Mouse (Mus musculus) megakaryocyte-erythroid progenitor cell, adult 5-6 weeks (primary cell): ENCODE measurements around the gene Hexim1. TPM values are rescaled to one million over a fixed set of nuclear protein-coding genes. Genes with fewer than 3 reads are reported as not detected.
A peak's percentile ranks its signal among the peaks of the same experiment; 100 is the strongest.

Experiments used
- ATAC-seq: replicated peaks from 2 replicates; pipeline ENCODE4 v1.8.0; 2016; ENCODE audit warnings: mild to moderate bottlenecking, inconsistent platforms; ENCODE audit not compliant: severe bottlenecking, poor library complexity, low FRiP score, low TSS enrichment
- total RNA-seq, 2 experiments: library from RNA; stranded (forward) in 1 of 2; stranded (reverse) in 1 of 2; fragments of 200-1000, 215-1000 nt in 1 of 2; fragments of >200 nt in 1 of 2; fragmentation: Nextera tagmentation in 1 of 2; gene quantifications; 2 replicates each; pipeline ENCODE4 v1.2.3; 2014 to 2017

The Hexim1 gene
- total RNA-seq, 2 experiments from 2014 or later, result 15.5 to 32.0 TPM

DNA sequence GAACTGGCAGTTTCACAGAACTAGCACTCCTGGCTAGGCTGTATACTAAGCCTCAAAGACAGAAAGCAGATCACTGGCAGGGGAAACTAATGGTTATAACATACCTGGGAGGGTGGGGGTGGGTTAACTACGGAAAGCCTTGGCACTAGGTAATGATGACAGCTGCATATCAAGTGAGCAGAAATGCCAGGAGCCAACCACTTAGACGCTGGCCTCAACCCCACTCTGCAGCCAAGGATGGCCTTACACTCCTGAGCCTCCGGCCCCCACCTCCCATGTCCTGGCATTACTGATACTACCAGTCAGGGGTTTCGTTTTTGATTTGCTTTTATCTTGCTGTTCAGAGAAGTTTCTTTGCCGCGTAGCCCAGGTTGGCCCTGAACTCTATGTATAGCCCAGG lies 20.2 kb upstream of the Hexim1 start:
- no peak for ATAC-seq

DNA sequence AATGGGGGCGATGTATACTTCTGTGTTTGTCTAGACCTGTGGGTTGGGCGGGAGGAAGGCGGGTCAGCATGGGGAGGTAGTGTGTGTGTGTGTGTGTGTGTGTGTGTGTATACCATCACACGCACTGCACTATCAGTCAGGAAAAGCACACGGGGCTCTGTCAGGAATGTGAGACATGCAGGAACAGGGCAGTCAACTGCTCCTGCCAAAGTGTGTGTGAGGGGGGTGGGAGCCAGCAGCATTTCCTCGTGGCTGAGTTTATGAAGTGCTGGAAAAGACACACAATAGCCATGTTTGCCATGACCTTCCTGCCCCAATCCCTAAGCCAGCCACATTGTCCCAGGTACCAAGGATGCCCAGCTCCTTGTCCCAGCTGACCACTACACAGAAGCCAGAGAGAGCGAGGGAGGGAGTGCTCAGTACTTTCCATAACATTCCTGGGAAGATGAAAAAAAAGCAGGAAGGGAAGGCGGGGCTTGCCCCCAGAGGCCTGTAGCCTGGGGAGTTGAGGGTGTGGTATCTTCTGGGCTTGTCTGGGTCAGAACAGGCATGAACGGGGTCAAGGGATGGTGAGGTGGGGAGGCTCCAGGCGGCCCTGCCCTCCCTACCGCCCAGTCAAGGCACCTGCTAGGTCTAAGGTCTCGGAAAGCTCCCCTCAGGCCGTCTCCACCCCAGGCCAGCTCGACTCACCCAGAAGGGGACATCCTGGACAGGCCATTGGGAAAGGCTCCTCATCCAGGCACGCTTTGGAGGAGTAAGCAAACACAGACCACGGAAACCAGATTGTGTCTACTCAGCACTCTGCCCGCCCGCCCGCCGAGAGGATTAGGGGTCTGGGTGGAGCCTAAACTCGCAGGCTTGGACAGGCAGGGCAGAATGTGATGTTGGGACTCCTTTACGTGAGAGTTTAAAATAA lies 18.8 kb upstream of the Hexim1 start:
- no peak for ATAC-seq

DNA sequence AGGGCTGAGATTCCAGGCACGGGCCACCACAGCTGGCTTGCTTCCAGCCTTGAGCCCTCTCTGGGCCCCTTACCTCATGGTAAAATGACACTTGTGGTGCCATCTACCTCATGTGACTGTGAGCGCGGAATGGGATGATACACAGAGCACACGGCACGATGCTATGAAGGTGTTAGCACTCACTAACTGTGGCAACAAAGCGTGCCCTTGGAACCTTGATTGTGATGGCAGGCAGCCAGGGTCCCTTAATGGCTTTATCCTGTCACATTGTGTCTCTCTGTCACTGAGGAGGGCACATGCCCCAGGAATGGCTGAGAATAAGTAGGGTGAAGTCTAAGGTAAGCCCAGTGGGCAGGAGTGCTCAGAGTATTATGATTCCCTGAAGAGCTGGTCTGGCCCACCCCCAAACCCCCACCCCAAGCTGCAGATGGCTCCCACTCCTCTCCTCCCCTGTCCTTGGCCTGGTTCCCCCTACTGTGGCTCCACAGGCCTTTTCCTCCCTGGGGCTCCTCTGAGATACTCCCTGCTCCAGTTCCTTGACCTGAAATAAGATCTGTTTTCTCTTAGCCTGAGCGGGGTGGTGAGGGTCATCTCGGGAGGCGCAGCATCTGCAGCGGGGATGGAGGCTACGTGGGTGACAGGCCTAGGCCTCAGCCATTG lies 17.4 kb upstream of the Hexim1 start:
- no peak for ATAC-seq

DNA sequence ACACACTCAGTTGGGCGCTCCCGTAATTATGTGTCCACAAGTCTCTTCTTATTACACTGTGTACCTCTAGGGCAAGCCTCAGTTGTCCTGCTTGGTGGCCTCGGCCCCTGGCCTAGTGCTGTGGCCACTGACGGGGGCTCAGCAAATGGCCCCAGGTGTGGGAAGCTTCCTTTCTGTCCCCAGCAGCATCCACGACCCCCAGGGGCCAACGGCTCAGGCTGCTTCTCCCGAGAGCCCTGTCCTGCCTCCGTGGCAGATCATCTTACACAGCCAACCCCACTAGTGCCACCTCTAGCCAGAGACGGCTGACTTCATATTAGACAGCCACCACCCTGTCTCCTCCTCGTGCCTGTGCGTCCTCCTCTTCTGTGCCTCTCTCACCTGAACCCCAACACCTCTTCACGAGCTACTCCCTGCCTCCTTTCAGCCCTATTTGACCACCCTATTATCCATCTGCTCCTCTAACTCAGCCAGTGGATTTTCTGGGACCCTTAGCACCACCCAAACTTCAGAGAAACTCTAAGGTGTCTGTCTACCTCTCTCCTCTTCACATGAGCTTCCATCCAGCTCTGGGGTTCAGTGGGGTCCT lies 16.6 kb upstream of the Hexim1 start:
- no peak for ATAC-seq

DNA sequence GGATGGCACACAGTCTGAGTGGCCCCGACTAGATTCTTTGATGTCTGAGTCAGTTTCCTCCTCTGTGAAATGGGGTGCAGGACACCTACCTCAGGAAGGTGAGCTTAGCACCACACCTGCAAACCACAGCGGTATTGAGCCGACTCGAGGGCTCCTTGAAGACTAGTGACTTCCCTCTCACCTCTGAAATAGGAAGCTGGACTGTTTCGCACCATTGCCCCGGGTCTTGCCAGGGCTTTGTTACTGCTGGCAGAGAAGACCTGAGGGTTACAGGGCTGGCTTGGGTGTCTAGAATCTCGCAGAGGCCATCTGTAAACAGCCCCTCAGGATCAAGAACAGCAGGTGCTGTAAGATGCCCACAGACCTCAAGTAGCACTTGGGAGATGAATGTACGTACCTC lies 15.7 kb upstream of the Hexim1 start:
- ATAC-seq, result no peak

DNA sequence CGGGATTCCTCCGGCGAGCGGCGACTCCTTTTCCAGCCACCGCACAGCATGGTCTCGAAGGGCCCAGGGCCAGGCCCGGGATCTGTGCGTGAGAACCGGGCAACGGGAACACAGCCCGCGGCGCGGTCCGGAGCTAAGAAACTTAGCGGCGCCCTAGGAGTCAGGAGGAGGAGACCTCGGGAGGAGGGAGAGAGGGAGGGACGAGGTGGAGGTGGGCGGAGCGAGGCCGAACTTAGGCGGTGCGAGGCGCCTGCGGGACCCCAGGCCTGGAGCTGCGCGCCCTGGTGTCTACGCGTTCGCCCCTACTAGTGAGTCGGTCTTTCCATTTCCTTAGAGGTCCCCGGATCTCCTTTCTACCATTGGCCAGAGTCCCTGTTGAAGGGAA lies 14.6 kb upstream of the Hexim1 start, which contains the start of the genes Plcd3 and Acbd4:
TSS of gene Plcd3 (minus strand) at position 178 of the 385 bp plus-strand sequence.
TSS of gene Acbd4 (plus strand) at position 202 of the 385 bp plus-strand sequence.
- peak; percentile 41 for ATAC-seq

DNA sequence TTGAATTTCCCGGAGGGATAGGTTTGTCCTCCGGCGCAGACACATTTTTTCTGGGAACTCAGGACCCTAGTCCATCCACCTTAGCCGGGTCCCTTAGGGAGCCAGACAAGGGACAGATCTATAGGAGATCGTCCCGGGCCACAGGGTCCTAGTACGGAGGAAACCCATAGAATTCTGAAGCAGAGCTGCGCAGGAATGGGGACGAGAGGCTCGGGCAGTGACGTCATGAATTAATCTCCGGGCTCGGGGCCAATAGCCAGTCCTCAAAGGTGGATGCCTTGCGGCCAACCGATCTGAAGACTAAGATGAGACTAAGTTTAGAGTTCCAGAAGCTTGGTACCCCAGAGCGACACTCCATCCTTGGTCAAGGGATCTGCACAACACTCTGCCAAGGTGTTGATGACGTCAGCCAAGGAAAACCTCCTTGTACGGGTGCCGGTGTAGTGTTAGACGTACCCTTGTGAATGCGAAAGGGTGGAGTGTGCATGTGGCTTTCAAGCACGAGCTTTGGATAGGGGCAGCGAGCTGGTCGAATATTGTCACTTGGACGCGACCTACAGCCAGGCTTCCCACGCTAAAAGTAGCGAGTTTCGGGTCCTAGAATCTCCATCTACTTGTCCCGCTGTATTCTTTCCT lies 14.0 kb upstream of the Hexim1 start:
- 0 out of 2 replicates have a peak, but pooled peaks have one; percentile 4 for ATAC-seq

DNA sequence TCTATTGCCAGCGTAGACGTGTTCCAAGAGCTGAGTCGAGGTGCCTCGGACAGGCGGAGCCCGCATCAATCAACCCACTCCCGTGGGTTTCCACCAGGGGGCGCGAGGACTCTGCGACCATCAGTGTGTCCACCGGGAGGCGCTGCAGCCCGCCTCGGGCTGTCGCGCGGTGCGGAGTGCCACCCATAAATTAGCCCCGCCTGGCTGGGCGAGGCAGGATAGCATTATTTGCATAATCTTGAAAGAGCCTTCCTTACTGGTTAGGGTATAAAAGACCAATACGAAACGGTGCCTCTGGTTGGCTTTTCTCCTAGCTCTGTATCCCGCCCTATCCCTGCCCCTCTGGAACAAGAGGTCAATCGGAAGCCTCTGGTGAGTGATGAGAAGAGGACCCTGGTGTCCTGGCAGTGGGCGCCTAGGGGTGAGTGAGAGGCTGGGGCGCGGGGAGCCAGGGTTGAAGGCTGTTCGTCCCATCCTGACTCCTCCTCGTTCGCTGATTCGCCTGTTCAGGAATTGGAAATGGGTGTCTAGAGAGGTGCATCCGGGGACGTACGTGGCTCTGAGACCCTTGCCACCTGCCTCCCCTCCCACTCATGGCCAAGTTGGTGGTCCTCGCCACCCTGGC lies 13.2 kb upstream of the Hexim1 start:
- peak; percentile 88 for ATAC-seq

DNA sequence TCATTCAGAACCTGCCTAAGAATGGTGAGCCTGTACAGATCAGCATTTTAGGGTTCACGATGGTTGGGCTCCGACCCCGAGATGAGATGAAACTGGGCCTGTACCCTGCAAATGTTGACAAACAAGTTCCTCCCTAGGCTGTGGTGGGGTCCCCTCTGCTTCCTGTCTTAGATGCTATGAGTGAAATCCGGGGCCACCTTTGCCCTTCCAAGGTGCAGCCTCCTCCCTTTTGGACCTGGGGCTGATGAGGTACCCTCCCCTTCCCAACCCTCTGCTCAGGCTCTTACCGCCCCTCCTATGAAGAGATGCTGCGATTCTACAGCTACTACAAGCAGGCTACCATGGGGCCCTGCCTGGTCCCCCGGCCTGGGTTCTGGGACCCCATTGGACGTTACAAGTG lies 12.4 kb upstream of the Hexim1 start:
- ATAC-seq, result no peak

DNA sequence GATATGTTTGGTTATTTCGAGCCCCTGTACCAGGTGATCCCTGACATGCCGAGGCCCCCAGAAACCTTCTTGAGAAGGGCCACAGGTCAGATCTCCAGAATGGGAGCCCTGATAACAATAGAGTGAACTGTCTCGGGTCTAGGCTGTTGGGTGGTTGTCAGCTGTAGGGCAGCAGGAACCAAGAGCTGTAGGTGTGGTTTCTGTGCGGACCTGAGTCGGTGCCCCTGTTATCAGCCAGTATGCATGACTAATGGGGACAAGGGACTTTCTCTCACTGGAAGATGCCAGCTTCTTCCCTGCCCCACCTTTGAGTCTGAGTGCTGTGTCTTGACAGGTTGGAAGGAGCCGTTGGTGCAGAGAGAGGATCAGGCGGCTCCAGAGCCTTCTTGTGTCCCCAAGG lies 11.6 kb upstream of the Hexim1 start:
- peak; percentile 48 for ATAC-seq

DNA sequence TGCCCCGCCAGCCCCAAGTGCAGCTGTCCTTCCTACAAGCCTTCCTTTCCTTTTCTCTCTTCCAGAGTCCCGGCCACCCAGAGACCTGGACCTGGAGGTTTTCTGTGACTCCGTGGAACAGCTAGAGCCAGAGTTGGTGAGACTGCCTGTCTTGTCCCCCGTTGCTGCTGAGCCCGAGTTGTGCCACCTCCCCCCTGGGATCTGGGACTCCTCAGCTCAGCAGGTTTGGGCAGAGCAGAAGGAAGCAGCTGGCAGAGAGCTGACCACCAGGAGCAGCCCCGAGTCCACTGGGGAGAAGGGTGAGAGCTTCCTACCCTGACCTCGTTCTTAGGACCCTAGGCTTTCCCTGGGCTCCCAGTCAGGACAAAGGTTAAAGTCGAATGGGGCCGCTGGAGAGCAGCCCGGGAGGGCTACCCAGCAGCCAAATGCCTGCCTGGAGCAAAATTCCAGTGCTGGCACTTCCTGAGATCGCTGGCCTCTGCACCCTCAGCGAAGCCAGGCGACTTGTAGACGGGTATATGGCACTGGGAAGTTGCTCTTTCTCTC lies 10.8 kb upstream of the Hexim1 start:
- no peak for ATAC-seq

DNA sequence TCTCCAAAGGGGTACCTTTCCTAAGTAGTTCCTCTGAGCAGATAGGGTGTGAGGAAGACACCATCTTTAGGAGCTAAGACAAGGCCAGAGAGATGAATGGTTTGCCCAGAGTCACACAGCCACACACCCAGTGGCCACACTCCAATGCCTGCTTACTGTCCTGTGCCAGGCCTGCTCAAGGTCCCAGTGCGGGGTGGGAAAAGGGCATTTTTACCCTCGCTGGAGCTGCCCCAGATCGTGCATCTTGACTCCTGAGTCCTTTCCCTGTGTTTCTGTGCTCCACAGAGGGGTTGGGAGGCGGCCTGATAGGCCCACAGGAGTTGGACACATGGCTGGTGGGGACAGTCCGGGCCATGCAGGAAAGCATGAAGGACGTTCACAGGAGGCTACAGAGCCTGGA lies 10.2 kb upstream of the Hexim1 start:
- no peak for ATAC-seq

DNA sequence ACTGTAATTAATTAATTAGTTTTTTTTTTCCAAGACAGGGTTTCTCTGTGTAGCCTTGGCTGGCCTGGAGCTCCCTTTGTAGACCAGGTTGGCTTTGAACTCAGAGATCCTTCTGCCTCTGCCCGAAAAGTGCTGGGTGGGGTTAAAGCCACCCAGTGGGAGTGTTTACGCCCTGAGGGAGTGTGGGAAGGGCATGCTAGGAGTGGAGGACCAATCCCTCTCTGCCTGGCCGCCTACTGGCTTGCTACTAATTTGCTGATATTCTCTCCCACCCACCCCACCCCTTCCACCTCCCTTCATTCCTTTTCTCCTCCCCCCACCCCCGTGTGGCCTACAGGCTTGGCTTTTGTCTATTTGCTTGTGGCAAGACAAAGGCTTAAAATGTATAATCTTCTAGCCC lies 9.6 kb upstream of the Hexim1 start:
- ATAC-seq, result no peak

DNA sequence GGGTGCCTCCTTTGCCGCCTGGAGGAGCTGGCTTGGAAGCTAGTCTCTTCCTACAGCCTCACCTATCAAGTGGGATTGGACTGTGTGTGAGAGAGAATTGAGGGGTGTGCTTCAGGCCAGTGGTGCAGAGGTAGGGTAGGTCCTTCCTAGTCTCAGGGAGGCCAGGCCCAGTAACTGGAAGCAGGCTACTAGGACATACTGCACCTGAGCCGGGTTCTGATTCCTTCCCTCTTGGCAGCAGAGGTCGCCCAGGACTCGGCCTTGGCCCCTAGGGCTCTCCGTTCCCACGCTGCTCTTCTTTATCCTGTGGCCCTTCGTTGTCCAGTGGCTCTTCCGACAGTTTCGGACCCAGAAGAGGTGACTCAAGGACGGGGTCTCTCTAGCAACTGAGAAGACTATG lies 4.7 kb upstream of the Hexim1 start:
- ATAC-seq, result no peak

DNA sequence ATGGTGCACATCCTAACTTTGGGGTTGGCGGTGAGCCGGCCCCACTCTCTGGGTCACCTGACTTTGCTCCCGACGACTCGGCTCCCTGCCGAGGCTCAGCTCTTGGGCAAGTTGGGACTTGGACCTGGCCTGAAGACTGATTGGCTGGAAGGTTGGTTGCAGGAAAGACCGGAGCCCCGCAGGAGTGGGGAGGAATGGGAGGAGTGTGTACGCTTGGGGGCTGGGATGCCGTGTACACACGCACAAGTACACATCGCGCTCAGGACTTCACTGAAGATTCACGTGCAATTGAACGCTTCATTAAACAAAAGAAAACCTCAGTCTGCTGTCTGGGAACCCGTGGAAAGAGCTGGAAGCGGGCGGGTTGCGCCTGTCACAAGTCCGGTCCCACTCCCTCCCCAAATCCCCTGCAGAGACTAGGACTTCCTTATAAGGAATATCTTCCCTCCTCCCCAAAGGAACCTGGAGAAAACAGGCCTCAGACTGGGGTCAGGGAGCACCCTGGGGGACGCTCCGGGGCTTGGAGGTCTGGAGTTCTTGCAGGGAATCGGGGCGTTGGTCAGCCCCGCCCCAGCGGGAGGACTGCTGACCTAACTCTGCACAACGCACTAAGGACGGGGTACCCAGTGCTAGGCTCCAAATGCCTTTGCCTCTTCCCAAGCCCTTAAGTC lies 4.0 kb upstream of the Hexim1 start:
- no peak for ATAC-seq

DNA sequence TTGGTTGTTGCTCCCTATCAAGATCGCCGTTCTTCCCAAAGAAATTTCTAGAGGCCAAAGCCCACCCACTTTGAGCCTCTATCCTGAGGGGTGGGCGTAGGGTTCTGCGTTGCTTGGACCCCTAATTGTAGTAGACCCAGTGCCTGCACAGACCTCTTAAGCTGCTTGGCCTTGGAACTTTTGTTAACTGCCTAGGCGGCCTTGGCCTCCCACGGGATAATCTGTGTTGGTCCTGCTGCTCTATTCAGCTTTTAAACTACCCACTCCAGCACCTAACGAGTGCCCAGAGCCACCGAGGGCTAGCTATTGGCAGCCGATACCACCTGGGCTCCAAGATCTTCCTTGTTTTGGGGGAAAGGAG lies 3.5 kb upstream of the Hexim1 start:
- ATAC-seq, result no peak

DNA sequence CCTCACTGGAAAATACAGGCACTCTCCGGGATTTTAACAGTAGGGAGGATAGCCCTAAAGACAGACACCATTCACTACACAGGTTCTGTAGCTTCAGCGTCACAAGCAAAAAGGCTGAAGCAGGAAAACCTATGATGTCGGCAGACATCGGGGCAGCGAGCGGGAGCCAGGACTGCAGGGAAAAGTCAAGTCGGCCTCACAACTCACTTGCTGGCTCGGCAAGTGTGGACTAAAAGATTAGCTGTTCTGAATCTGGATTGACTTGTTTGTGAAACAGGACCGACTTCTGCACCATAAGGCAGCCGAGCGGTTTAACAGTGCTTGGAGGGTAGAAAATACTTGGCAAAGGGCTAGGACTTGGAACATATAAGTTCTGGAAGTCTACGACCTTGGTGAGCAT lies 3.0 kb upstream of the Hexim1 start:
- ATAC-seq, result no peak

DNA sequence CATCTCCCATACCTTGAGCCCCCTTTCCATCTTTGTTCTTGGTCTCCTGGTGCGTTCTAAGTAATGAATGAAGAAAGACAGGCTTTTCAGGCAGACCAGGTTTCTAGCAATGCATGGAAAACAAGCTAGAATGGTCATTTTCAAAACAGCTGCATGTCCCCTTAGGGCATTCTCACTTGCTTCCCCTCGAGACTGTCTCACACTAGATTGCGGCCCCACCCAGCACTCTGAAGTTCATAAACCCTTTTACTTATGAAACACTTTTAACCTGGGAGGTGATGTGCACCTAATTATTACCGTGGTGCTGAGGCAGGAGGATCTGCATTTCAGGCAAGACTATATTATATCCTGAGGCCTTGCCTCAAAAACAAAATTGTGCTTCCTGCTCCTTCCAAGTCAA lies 2.3 kb upstream of the Hexim1 start:
- no peak for ATAC-seq
